Mouse (Mus musculus): ENCODE data around the gene Sp100.

DNA sequence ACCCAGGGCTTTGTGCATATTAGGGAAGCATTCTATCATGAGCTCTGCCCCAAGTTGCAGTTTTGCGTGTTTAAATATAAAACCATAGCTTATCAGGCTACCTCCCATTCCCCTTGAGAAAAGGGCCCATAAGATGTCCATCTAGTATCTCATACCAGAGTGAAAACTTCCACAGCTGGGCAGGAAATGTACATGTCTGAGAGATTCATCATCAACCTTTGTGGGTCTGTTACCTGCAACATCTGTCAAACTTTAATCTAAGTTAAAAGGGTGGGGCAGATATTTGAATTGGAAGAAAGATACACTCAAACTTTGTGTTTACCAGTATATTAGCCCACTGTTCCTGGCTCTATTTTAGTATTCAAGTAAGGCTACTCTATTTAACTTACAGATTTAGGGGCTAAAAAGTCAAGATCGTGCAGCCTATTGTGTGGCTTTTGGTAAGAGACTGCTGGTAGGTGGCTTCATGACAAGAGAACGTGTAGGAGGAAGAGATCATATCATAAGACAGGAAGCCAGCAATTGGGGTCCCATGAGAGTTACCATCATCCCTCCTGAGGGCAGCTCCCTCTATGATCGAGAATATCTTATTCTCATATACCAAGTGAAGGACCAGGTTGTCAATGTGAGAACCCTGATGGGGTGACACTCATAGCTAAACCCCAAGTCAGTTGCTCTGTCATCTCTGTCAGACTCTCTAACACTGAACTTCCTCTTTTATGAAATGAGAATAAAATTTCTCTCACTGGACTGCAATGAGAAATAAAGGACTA, 48.1 kb downstream of the Sp100 start:
- TF ChIP-seq CTCF (IDR thresholded peaks at IDR 0.05) (no peak), POLR2A (IDR thresholded peaks at IDR 0.05; ENCODE audit: insufficient read depth, low read depth, low read length) (no peak)
